Mouse (Mus musculus) right cerebral cortex, postnatal 10 days (tissue): ENCODE data around the gene Malrd1.
"Not testable (repeated sequence)": the region's sequence is repeated elsewhere in the genome, so short reads cannot be mapped to it uniquely, and the experiment has no call there.

Experiments
- DNase-seq, 2 experiments: peaks; one replicate each; pipeline ENCODE4 v3.0.0; 2021; ENCODE audit warnings: low spot score in 2 of 2

Gene Malrd1

DNA sequence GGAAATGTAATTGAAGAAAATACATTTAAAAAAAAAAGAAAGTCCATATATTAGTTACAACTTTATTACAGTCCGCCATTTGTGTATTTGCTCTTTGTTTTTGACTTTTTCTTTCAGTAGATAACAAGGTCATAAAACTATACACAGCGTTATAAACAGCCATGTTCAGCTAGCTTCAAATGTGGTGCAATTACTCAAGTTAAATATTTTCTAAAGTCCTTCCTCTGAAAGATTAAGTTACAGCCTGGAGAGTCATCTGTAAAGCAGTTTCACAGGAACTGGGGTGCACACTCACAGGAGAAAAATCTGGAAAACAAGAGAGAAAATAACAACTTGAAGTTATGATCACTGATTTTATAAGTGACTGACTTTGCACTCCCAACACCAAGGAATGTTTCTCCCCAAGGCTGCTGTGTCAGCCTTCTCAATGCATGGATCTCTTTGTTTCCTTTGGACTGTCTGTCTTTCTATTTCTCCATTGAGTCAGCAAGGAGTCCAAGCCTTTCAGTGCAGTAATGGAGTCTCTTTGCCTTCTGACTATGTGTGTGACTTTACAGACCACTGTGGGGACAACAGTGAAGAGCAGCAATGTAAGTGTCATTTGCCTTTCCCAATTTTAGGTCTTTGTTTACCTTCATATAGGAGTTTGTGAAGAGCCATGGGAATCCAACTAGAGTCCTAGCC, at the start of gene Malrd1:
Gene Malrd1 (plus strand): TSS at position 239 of the 684 bp plus-strand sequence.
- DNase-seq = no peak

GRCm38 (mm10) chr2:15538643-15539042, 12.4 kb downstream of the Malrd1 start:
- DNase-seq = no peak

DNA sequence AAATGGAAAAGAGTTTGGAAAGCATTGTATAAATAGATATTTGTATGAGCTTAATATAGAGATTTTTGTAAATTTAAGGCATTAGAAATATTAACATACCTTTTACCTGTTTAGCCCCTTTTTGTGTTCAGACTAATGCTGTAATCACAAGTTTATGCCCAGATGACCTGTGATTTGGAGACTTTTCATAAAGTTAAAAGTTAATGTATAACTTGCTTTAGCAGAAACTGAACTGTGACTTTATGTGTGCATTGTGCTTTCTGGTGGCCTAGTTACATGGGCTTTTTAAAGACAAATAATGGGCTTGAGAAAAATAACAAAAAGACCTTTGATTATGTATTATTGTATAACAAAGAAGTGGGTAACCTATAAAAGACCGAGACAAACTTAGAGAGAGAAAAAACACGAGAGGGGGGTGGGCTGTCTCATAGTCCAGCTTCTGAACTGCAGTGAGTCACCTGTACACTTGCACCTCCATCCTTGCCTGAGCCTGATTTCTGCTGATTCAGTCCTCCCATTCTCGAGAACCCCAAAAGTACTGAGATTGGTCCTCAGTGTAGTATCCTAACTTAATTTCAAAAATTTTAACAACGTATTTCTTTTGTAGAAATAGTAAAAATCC, 87.2 kb downstream of the Malrd1 start:
- no peak for DNase-seq

DNA sequence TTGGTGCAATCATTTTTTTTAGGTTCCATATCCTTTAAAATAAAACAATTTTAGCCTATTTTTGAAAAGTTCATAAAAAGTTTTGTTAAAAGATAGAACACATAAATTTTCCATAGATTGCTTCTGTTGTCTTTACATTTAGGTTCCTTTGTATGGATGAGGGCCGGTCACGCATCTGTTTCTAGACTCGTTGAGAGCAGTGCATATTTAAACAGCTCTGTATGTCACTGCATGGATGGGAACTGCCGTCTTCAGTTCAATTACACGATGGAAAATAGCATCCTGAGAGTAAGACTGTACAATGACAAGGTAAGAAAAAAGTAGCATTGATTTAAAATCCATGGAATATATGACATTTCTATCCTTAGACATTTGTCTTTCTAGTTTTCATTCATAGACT, 87.7 kb downstream of the Malrd1 start:
- no peak for DNase-seq

DNA sequence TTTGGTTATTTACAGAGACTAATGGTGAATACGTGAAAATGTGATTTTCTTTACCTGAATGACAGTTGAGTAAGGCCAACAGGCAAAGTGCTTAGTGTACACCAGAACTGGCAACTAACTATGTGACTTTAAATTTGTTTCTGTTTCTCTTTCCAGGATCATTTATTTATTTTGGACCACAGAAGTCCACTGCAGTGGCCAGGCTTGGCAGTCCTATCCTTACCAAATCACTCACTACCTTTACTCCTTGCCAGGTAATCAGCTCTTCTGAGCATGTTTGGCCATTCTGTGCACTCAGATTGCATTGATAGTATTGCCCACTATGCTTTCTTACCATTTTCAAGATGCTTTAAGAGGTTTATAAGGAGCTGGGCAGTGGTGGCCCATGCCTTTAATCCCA, 109.5 kb downstream of the Malrd1 start:
- DNase-seq = no peak

DNA sequence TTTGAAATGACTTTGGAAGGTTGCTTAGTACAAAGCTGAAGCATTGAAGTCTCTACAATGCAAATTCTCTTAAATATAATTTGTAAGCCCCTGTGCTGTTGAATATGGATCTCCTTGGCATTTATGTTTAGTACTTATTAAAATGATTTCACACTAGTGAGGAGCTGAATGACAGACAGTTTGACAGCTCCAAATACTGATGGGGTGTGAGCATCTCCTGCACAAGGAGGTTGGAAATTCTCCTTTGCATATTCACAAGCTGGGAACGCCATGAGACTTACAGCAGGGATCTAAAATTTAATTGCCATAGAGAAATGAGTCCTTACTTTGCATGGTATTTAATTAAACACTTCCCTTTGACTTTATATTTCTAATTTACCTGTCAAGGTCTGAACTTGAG, 117.6 kb downstream of the Malrd1 start:
- DNase-seq = peak in 1 of 2 experiments; percentile 21

DNA sequence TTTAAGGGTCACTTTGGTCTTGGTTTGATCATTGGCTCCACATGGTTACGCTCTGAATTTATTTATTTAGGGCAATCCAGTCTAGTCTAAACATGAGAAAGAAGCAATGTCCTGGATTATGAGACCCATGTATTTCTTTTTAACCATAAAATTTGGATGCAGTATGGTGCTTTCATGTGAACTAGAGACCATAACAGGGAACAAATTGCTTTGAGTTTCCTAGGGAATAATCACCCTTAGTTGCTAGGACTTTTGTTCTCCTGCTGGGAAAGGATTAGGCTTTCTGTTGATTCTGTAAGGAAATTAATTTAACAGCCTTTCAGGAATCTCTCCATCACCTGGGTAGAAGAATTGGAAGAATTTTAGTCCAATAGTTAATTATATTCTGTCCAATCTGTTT, 130.1 kb downstream of the Malrd1 start:
- DNase-seq = no peak

DNA sequence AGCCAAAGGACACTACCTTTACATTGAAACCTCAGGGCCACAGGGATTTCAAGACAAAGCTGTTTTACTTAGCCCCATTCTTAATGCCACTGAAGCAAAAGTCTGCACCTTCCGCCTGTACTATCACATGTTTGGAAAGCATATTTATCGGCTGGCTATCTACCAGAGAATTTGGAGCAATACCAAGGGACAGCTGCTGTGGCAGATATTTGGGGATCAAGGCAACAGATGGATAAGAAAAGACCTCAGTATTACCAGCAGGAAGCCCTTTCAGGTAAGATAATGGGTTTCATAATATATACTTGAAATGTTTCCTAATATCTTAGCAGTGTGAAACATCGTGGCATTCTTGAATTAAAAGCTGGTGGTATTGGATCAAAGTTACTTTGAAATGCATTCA, 176.7 kb downstream of the Malrd1 start:
- no peak for DNase-seq

- peak; percentile 35 to 58 for DNase-seq
These were observed 214.7 kb downstream of the Malrd1 start for GRCm38 (mm10) chr2:15740945-15741344.

DNA sequence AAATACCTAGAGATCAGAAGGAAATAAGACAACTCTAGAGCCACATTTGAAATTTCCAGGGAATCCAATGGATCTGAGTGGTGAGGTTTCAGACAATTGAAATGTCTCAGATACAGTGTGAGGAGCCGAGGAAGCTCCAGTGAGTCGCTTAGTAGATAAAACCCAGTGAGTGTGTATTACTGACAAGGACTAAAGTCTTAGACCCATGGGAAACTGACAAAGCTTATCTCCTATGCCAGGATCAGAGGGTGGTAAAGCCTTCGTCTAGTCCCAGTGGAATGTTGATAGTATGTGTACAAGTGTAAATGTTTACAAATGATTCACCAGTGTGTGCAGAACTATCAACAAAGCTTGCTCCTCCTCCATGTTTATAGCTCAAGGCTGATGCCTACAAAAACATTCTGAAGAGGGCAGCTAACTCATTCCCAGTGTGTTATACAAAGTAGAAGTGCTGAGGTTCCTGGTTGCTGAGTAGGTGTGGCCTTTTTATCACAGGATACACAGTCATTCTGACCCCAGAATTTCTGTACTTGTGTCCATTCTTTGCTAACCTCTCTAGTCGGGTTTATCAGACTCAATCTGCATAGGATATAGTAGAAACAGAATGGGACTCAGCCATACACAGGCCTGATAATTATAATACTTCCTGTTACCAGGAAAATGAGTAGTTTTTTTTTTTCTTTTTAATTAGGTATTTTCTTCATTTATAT, 218.9 kb downstream of the Malrd1 start:
- no peak for DNase-seq

GRCm38 (mm10) chr2:15784818-15785217, 258.5 kb downstream of the Malrd1 start:
- DNase-seq = no peak

DNA sequence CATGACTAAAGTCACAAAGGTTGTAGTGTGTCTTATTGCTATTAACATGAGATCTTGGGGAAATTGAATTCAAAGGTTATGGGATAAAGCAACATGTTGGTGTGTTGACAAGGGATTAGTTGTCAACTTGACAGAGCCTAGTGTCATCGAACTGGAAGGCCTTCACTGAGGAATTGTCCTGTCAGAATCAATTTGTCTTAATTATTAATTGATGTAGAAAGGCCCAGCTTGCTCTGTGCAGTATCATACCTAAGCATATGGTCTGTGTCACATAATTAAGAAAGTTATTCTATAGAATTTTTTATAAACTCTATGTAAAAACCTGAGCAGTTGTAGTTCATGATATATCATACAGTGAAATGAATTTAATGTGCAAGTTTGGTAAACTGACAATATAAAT, 289.4 kb downstream of the Malrd1 start:
- DNase-seq = no peak

GRCm38 (mm10) chr2:15869380-15869779, 343.1 kb downstream of the Malrd1 start:
- DNase-seq = no peak

- no peak for DNase-seq
These were observed 367.3 kb downstream of the Malrd1 start for GRCm38 (mm10) chr2:15893418-15894120.

DNA sequence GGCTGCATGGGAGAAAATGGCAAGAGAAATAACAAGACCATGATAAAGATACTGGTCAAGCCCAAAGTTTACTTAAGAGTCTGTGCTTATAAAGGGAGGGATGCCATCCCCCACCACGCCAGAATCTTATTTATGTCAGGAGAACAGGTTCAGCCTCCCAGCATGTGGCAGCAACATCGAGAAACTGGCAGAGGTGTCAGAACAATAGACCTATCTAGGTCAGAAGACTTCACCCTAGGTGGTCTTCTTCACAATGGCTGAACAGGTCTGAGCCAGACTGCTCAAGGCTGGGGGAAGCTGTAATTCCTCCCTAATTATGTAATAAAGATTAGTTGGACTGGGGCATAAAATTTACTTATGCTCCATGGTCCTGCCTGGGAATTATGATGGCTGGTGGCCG, 399.2 kb downstream of the Malrd1 start:
- no peak for DNase-seq

DNA sequence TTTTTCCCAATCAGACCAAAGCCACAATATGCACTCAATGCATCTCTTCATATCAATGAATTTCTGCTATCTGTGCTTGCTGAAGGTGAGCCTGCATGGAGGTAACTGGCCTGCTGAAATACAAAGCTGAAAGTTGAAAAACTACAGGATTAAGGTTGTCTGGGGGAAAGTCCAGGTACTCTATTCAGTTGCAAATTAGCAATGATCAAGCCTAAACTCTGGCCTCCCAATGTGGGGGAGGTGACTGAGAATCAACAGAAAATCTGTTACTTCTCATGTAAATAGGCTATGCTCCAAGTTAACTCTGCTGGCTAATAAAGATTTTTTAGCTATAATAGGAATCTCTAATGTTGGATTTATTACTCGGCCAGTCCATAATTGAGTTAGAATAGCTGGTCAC, 399.8 kb downstream of the Malrd1 start:
- no peak for DNase-seq

DNA sequence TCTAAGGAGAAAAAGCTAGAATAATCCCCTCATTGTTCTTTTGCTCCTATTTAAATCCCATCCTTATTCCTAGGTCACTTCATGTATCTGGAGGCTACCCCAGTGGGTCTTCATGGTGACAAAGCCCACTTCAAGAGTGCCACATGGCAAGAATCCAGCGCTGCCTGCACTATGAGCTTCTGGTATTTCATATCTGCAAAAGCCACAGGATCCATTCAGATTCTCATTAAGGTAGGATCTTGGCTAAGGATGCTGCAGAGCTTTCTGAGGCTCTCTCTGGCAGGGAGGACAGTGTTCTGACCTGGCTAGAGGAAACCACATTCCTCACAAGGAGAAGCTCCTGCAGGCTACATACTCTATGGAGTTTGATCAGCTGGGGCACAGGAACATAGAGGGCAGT, 405.2 kb downstream of the Malrd1 start:
- DNase-seq = no peak

DNA sequence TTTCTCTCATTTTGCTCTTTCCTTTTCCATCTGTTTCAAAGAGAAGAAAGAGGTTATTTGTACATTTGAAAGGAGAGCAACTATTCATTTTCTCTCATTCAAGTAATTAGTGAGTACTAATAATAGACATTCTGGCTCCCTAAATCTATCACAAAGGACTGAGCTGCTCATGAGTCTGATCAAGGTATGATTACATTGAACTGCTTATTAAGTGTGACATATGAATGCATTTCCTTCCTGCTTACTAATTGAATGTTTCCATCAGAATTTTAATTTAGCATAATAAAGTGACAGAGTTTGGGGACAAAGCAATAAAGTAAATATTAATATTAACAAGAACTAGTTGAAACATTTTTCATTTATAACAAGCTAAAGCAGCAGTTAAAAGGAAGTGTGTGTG, 405.6 kb downstream of the Malrd1 start:
- no peak for DNase-seq

DNA sequence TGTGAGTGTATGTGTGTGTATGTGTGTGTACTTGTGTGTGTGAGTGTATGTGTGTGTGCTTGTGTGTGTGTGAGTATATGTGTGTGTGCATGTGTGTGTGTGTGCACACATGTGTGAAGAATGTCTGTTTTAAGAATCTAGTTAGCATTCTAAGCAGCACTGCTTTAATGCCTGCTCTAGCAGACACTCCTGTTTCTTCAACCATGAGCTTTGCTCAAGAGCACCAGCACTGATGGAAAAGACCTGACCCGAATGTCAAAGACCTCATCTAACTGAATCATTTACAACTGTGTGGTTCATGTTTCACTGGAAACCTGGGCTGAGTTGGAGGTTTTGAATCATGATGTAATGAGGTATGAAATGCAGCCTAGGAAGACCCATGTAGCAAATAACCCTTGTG, 406.1 kb downstream of the Malrd1 start:
- no peak for DNase-seq

GRCm38 (mm10) chr2:16002925-16003324, 476.6 kb downstream of the Malrd1 start:
- no peak for DNase-seq

DNA sequence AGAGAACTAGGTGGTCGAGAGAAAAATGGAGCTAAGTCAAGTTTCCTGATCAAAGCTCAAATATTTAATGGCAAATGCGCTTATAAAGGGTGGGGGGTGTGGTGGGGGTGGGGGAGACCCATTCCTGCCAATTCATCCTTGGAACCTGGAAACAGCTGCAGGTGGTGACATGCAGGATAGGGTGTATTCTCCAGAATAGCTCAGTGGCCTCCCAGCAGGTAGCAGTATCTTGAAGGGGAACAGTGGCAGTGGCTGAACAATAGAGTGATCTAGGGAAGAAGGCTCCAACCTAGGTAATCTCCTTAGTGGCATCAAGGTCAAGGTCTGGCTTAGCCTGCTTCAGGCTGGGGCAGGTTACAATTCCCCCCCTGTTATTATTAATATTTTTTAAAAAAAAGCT, 490.8 kb downstream of the Malrd1 start:
- DNase-seq = not testable (repeated sequence)

- not testable (repeated sequence) for DNase-seq
These were observed 491.4 kb downstream of the Malrd1 start for GRCm38 (mm10) chr2:16017719-16018118.
